Mouse (Mus musculus) kidney, postnatal 0 days (tissue): Measurements from ENCODE around the gene Gm20388. TPM values are rescaled to one million over a fixed set of nuclear protein-coding genes. Genes with fewer than 3 reads are reported as not detected.

Source experiments
- ATAC-seq: fragments of 200-750 bp; cut with Nextera tagmentation; replicated peaks from 2 replicates; pipeline ENCODE4 v1.8.0; 2017; ENCODE audit warnings: low read depth, moderate number of reproducible peaks, moderate TSS enrichment, moderate library complexity; ENCODE audit not compliant: low FRiP score
- DNase-seq: peaks from one replicate; pipeline ENCODE4 v3.0.0-alpha.2; 2016; ENCODE audit warnings: low spot score
- H3K27ac ChIP-seq: fragments of 300-500 bp; sonication (generic); 2 replicates; pipeline ENCODE4 v1.5.1; 2014; ENCODE audit warnings: mild to moderate bottlenecking
- H3K27me3 ChIP-seq: fragments of 300-500 bp; sonication (generic); 2 replicates; pipeline ENCODE4 v1.6.1; 2014; ENCODE audit warnings: low read length, mixed read lengths; ENCODE audit not compliant: insufficient read depth
- H3K36me3 ChIP-seq: fragments of 300-500 bp; sonication (generic); 2 replicates; pipeline ENCODE4 v1.6.1; 2014; ENCODE audit warnings: low read length, mixed read lengths; ENCODE audit not compliant: insufficient read depth
- H3K4me1 ChIP-seq: fragments of 300-500 bp; sonication (generic); replicated peaks from 2 replicates; pipeline ENCODE4 v1.6.1; 2014; ENCODE audit warnings: antibody characterized with exemption, low read length, mixed read lengths; ENCODE audit not compliant: insufficient read depth
- H3K4me2 ChIP-seq: fragments of 300-500 bp; sonication (generic); 2 replicates; pipeline ENCODE4 v1.6.1; 2014; ENCODE audit warnings: mild to moderate bottlenecking, low read length, moderate library complexity, mixed read lengths
- H3K4me3 ChIP-seq: fragments of 300-500 bp; sonication (generic); replicated peaks from 2 replicates; pipeline ENCODE4 v1.5.1; 2014; ENCODE audit warnings: low read depth, low read length
- H3K9ac ChIP-seq: fragments of 300-500 bp; sonication (generic); 2 replicates; pipeline ENCODE4 v1.6.1; 2014; ENCODE audit warnings: low read depth, low read length
- H3K9me3 ChIP-seq: fragments of 300-500 bp; sonication (generic); replicated peaks from 2 replicates; pipeline ENCODE4 v1.6.1; 2016; ENCODE audit warnings: low read length, inconsistent platforms, mixed read lengths
- CTCF ChIP-seq: IDR thresholded peaks from 2 replicates; pipeline ENCODE4 v1.5.1; 2016; ENCODE audit warnings: antibody characterized with exemption, low read depth, mild to moderate bottlenecking, moderate library complexity
- WGBS: fragments of 180-500 bp; shearing (Covaris S2); extraction: QIAGEN DNeasy Blood & Tissue Kit; methylation state at CpG from one replicate; pipeline ENCODE4 v1.1.7; 2014; 5-methylcytosine and 5-hydroxymethylcytosine counted together
- polyA plus RNA-seq: library from polyadenylated mRNA; unstranded; fragments of >200 nt; fragmentation: Nextera tagmentation; extraction: Ambion mirVana; gene quantifications from 2 replicates; pipeline ENCODE4 v1.2.1, GENCODE M21; 2015

Gm20388 gene
- polyA plus RNA-seq, 1 experiment from 2014 or later, result not detected

DNA sequence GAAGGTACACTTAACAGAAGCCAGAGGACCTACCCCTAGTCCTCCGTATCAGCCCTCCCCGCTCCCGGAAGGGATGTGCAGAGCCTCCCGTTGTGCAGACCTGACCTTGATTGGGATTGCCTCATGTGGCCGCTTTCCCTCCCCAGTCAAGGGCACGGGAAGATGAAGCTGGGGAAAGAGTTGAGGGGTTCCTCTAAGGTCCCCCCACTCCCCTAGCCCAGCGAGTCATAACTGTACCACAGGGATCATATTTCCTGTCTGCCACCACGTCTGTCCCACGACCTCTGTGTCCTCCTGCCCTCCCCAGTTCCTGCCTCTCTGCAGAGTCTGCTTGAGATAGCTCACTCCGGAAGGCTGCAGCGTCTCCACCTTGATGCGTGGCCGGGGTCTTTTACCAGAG, 12.7 kb upstream of the Gm20388 start:
- DNase-seq (no peak), ATAC-seq (no peak)
- no peak overlapping the region for H3K4me3 ChIP-seq
- H3K27me3 ChIP-seq, result no peaks in the 10 kb centered on the region
- no peaks in the 10 kb centered on the region for H3K9me3 ChIP-seq
- 0 out of 2 replicates have a peak overlapping the region, but pooled peaks have one; percentile 15 for H3K9ac ChIP-seq
- no peak for TF ChIP-seq CTCF
- no peaks in the 10 kb centered on the region for H3K36me3 ChIP-seq
- 15% methylated on average over 13 of the region's 13 CpGs for WGBS
- no peak overlapping the region for H3K4me2 ChIP-seq
- H3K27ac ChIP-seq, result no peak overlapping the region
- 0 out of 2 replicates have a peak, but pooled peaks cover 12% of the 10 kb centered on the region for H3K4me1 ChIP-seq

DNA sequence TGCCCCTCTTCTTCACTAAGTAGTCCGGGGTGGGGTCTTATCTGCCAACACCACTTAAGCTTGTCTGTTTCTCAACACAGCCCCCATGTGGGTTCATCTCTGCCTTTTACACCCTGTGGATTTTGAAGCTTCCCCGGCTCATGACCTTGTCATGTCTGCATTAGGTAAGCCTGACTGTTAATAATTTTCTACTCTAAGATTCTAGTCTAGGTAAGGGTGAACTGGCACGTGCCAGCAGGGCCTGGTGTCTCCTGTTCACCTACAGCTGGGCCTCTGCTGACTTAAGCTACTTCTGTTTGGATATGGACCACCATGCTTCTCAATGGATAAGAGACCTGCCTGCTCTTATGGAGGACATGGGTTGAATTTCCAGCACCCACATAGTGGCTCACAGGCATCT, 9.3 kb upstream of the Gm20388 start:
- Histone ChIP-seq H3K4me2 (no peak overlapping the region), H3K27me3 (no peaks in the 10 kb centered on the region), H3K27ac (no peak overlapping the region), H3K4me3 (no peak overlapping the region), H3K9me3 (no peaks in the 10 kb centered on the region), H3K9ac (no peak overlapping the region), H3K4me1 (0 out of 2 replicates have a peak, but pooled peaks cover 12% of the 10 kb centered on the region), H3K36me3 (no peaks in the 10 kb centered on the region)
- ATAC-seq (peak; percentile 73), DNase-seq (peak; percentile 35)
- 52% methylated on average over 3 of the region's 3 CpGs for WGBS
- TF ChIP-seq CTCF, result no peak

- no peak overlapping the region for H3K9ac ChIP-seq
- no peaks in the 10 kb centered on the region for H3K27me3 ChIP-seq
- no peaks in the 10 kb centered on the region for H3K9me3 ChIP-seq
- no peaks in the 10 kb centered on the region for H3K36me3 ChIP-seq
- no peak overlapping the region for H3K4me3 ChIP-seq
- H3K4me1 ChIP-seq, result 0 out of 2 replicates have a peak, but pooled peaks cover 12% of the 10 kb centered on the region
- H3K4me2 ChIP-seq, result no peak overlapping the region
- ATAC-seq (no peak), DNase-seq (no peak)
- TF ChIP-seq CTCF, result no peak
- WGBS, result 66% methylated on average over 8 of the region's 8 CpGs
- no peak overlapping the region for H3K27ac ChIP-seq
Observed at GRCm38 (mm10) chr8:119901952-119902351, 8.7 kb upstream of the Gm20388 start.

DNA sequence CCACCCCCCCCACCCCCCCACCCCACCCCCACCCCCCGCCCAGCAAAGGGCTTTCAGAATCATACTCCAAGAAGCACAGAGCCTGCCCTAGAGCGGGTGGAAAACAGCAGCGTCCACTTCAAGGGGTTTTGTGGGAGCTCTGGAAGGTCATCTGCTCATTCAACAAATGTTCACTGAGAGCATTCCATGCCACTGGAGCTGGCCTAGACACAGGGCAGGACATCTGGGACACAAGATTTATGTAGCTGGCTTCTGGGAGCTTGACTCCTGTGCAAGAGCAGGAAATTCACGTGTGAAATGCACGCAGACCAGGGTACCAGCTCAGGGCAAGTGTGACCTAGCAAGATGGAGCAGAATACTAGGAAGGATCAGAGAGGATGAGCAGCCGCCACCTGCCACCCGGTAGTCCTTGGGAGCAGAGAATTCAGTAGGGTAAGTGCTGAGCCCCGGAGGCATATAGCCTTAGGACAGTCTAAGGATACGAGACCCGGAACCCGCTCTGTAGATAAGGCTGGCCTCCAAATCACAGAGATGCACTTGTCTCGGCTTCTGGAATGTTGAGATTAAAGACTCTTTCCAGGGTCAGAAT, 6.2 kb upstream of the Gm20388 start:
- Histone ChIP-seq H3K27ac (no peak overlapping the region), H3K4me3 (no peak overlapping the region), H3K4me1 (0 out of 2 replicates have a peak, but pooled peaks cover 7% of the 10 kb centered on the region), H3K9me3 (no peaks in the 10 kb centered on the region), H3K9ac (no peak overlapping the region), H3K27me3 (no peaks in the 10 kb centered on the region), H3K36me3 (no peaks in the 10 kb centered on the region), H3K4me2 (no peak overlapping the region)
- no peak for TF ChIP-seq CTCF
- DNase-seq (no peak), ATAC-seq (no peak)
- WGBS, result 43% methylated on average over 12 of the region's 12 CpGs

DNA sequence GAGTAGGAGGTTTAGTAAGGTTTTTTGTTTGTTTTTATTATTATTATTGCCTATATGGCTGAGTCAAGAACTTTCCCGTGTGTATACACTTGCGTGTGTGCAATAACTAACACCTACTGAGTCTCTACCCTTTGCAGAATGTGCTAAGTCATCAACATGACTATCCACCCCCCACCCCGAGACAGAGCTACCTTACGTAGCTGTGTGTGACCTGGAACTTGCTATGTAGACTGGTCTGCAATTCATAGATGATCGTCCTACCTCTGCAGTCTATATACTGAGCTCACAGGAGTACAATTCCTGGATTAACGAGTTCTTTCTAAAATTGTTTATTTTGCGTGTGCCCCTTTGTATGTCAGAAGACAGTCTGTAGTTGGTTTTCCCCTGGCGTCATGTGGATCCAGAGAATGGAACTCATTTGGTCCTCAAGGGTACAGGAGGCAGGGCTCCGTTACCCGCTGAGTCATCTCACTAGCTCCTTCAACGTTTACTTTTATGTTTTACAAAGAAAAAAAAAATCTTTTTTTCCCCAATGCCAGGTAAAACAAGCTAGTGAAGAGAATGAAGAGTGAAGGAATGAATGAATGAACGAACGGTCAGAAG, 596 bp upstream of the Gm20388 start, which contains the start of gene Usp10:
Gene Usp10 (plus strand): TSS at position 417 of the 603 bp plus-strand sequence.
- no peak for TF ChIP-seq CTCF
- DNase-seq, result no peak
- Histone ChIP-seq H3K9me3 (no peaks in the 10 kb centered on the region), H3K36me3 (no peaks in the 10 kb centered on the region), H3K27ac (peak within 1 kb of the TSS; percentile 90), H3K9ac (peak within 1 kb of the TSS; percentile 90), H3K4me3 (peak within 1 kb of the TSS; percentile 82), H3K4me2 (peak within 1 kb of the TSS; percentile 93), H3K4me1 (peaks cover 35% of the 10 kb centered on the region), H3K27me3 (no peaks in the 10 kb centered on the region)
- 26% methylated on average over 13 of the region's 13 CpGs for WGBS
- ATAC-seq, result no peak

GRCm38 (mm10) chr8:119911258-119911962, 769 bp downstream of the Gm20388 start:
- Histone ChIP-seq H3K9me3 (no peaks in the 10 kb centered on the region), H3K9ac (peak overlapping the region; percentile 90), H3K4me2 (peak overlapping the region; percentile 93), H3K4me1 (peaks cover 41% of the 10 kb centered on the region), H3K27me3 (no peaks in the 10 kb centered on the region), H3K36me3 (no peaks in the 10 kb centered on the region), H3K4me3 (peak overlapping the region; percentile 82), H3K27ac (peak overlapping the region; percentile 90)
- WGBS, result under 1% methylated on average over 30 of the region's 30 CpGs
- no peak for TF ChIP-seq CTCF
- DNase-seq (peak; percentile 58), ATAC-seq (no peak; the same call in 1 of the 2 replicates)
